Mouse (Mus musculus) midbrain, embryonic 14.5 days (tissue): ENCODE data around the gene Hmga1b. TPM values are rescaled to one million over a fixed set of nuclear protein-coding genes. Genes with fewer than 3 reads are reported as not detected.

ENCODE experiments used
- ATAC-seq: fragments of 200-750 bp; cut with Nextera tagmentation; 2 replicates; pipeline ENCODE4 v1.8.0; 2017; ENCODE audit warnings: moderate number of reproducible peaks, moderate library complexity; ENCODE audit not compliant: low FRiP score, low TSS enrichment
- DNase-seq: peaks from one replicate; pipeline ENCODE4 v3.0.0-alpha.2; 2015
- H3K27ac ChIP-seq: fragments of 300-500 bp; sonication (generic); replicated peaks from 2 replicates; pipeline ENCODE4 v1.5.1; 2014; ENCODE audit warnings: mild to moderate bottlenecking, low read depth, low read length, moderate library complexity
- H3K27me3 ChIP-seq: fragments of 300-500 bp; sonication (generic); 2 replicates; pipeline ENCODE4 v1.6.1; 2014; ENCODE audit warnings: low read length, control low read depth, mixed read lengths; ENCODE audit not compliant: control insufficient read depth, insufficient read depth
- H3K36me3 ChIP-seq: fragments of 300-500 bp; sonication (generic); 2 replicates; pipeline ENCODE4 v1.6.1; 2014; ENCODE audit warnings: low read length, control low read depth; ENCODE audit not compliant: control insufficient read depth, insufficient read depth
- H3K4me1 ChIP-seq: fragments of 300-500 bp; sonication (generic); 2 replicates; pipeline ENCODE4 v1.6.1; 2014; ENCODE audit warnings: mild to moderate bottlenecking, antibody characterized with exemption, low read length, control low read depth; ENCODE audit not compliant: control insufficient read depth, insufficient read depth
- H3K4me2 ChIP-seq: fragments of 300-500 bp; sonication (generic); 2 replicates; pipeline ENCODE4 v1.6.1; 2014; ENCODE audit warnings: mild to moderate bottlenecking, low read length, moderate library complexity
- H3K4me3 ChIP-seq: fragments of 300-500 bp; sonication (generic); replicated peaks from 2 replicates; pipeline ENCODE4 v1.5.1; 2014; ENCODE audit warnings: low read depth, low read length
- H3K9ac ChIP-seq: fragments of 300-500 bp; sonication (generic); replicated peaks from 2 replicates; pipeline ENCODE4 v1.6.1; 2014; ENCODE audit warnings: mild to moderate bottlenecking, low read length, moderate library complexity
- H3K9me3 ChIP-seq: fragments of 300-500 bp; sonication (generic); 2 replicates; pipeline ENCODE4 v1.6.1; 2016; ENCODE audit warnings: low read length, control low read depth, mixed read lengths; ENCODE audit not compliant: control insufficient read depth
- WGBS: fragments of 180-500 bp; shearing (Covaris S2); extraction: QIAGEN DNeasy Blood & Tissue Kit; methylation state at CpG from one replicate; pipeline ENCODE4 v1.1.7; 2014; 5-methylcytosine and 5-hydroxymethylcytosine counted together
- polyA plus RNA-seq: library from polyadenylated mRNA; unstranded; fragments of >200 nt; fragmentation: Nextera tagmentation; extraction: Ambion mirVana; gene quantifications from 2 replicates; pipeline ENCODE4 v1.2.1, GENCODE M21; 2014

Gene Hmga1b
- polyA plus RNA-seq, 1 experiment from 2014 or later: 2.0 TPM

DNA sequence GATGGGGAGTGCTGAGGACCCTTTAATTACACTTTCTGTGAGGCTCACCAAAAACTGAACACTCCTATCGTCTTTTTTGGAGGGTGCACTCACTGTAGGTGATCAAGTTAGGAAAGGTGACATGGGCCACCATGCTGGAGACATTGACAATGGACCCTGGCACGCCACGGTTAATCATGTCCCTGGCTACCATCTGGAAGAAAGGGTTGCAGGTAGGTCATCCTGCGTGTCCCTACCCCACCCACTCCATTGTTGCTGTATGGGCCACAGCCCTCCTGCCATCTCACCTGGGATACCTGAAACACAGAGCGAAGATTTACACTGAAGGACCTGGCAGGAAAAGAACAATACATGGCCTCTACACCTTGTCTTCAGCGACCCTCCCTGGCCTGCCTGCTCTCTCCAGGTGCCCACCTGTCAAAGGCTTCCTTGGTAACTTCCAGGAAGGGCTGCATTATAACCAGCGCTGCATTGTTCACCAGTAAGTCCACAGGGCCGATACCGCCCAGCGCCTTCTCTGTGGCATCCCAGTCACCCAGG, 32.2 kb upstream of the Hmga1b start:
- Histone ChIP-seq H3K4me1 (0 out of 2 replicates have a peak, but pooled peaks cover 5% of the 10 kb centered on the region), H3K27me3 (no peaks in the 10 kb centered on the region), H3K27ac (no peak overlapping the region), H3K9ac (no peak overlapping the region), H3K4me3 (no peak overlapping the region), H3K9me3 (no peaks in the 10 kb centered on the region), H3K4me2 (no peak overlapping the region), H3K36me3 (no peaks in the 10 kb centered on the region)
- 85% methylated on average over 10 of the region's 10 CpGs for WGBS
- no peak for DNase-seq
- no peak for ATAC-seq

DNA sequence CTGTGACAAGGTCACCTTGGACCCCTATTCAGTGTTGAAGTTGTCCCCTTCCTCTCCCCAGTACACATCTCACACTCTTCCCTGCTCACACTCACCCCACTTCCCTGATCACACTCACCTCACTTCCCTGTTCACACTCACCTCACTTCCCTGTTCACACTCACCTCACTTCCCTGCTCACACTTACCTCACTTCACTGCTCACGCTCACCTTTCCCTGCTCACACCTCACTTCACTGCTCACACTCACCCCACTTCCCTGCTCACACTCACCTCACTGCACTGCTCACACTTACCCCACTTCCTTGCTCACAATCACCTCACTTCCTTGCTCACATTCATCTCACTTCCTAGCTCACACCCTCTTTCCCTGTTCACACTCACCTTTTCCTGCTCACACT, 31.2 kb upstream of the Hmga1b start:
- ATAC-seq: no peak
- 96% methylated on average over 1 of the region's 1 CpGs for WGBS
- H3K4me1 ChIP-seq: 0 out of 2 replicates have a peak, but pooled peaks cover 5% of the 10 kb centered on the region
- H3K4me2 ChIP-seq: no peak overlapping the region
- H3K36me3 ChIP-seq: no peaks in the 10 kb centered on the region
- no peaks in the 10 kb centered on the region for H3K9me3 ChIP-seq
- H3K27ac ChIP-seq: no peak overlapping the region
- no peak overlapping the region for H3K4me3 ChIP-seq
- no peaks in the 10 kb centered on the region for H3K27me3 ChIP-seq
- no peak for DNase-seq
- H3K9ac ChIP-seq: no peak overlapping the region

DNA sequence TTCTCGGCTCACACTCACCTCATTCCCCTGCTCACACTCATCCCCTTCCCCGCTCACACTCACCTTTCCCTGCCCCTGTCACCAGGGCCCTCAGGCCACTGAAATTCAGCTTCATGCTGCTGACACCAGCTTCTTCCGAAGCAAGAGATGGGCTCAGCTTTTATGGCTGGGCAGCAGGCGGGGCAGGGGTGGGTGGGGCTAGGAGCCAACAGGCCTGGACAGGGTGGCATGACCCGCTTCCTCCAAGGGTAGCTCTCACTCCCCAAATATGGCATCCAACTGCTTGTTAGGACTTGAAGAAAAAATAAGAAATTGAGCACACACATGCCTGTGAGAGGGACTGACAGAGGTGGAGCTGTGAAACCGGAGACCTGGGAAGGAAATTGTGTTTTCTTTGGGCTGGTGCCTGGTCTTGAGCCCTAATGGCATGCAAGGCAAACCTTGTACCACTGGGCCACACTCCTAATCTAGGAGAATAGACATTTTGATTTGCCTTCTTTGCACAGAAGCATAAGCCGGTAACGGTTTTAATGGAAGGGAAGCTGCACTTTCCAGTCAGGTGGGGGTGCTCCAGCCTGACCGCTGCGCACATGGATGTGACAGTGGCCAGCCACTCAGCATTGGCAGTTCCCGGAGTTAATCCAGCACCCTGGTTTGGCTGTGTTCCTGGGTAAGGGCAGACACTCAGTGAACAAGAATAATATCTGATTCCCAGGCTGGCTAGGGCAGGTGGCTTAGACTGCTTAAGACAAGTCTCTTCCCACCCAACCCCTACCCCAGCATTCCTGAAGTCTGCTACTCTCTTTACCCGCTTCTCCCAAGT, 30.5 kb upstream of the Hmga1b start, which contains the start of gene Cbr2:
Gene Cbr2 (minus strand): TSS at position 257 of the 823 bp plus-strand sequence.
- Histone ChIP-seq H3K9ac (no peak within 1 kb of the TSS), H3K4me1 (no peaks in the 10 kb centered on the region), H3K27ac (no peak within 1 kb of the TSS), H3K9me3 (no peaks in the 10 kb centered on the region), H3K4me2 (no peak within 1 kb of the TSS), H3K4me3 (no peak within 1 kb of the TSS), H3K36me3 (no peaks in the 10 kb centered on the region), H3K27me3 (no peaks in the 10 kb centered on the region)
- DNase-seq (no peak), ATAC-seq (no peak)
- WGBS: 77% methylated on average over 12 of the region's 12 CpGs

DNA sequence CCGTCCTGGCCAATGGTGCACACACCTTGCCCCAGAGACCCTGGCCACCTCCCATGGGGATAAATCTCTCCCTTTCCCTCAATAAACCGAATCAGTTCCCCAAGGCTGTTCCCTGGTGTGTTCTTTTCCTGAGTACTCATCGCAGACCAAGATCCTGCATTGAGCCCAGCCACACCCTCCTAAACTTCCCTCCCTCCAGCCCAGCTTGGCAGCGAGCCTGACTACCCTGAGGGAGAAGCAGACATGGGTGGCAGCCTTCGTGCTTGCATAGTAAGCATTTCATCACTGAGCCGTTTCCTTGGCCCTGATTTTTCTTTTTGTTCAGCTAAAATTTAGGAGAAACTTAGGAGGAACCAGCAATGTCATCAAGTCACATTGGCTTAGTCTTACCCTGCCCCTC, 29.1 kb upstream of the Hmga1b start:
- no peak for ATAC-seq
- Histone ChIP-seq H3K4me3 (no peak overlapping the region), H3K27ac (no peak overlapping the region), H3K4me2 (no peak overlapping the region), H3K4me1 (no peaks in the 10 kb centered on the region), H3K27me3 (no peaks in the 10 kb centered on the region), H3K9me3 (no peaks in the 10 kb centered on the region), H3K9ac (no peak overlapping the region), H3K36me3 (no peaks in the 10 kb centered on the region)
- whole genome bisulfite sequencing: 64% methylated on average over 6 of the region's 6 CpGs
- no peak for DNase-seq

DNA sequence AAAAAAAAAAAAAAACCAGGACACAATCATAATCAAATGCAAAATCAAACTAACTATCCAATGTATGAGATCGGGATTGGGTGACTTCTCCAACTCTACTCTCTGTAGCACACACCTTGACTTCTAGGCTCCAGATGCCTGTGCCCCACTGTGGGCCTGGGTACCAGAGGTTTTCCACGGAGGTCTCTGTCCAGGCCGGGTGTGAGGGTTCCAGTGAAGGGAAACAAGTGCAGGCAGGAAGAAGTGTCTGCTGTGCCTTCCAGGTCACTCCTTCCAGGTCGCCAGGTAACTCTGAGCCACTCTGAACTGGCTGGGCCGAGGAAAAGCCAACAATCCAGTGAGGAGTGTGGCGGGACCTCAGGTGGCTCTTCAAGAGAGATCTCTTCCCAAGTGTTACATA, 26.2 kb upstream of the Hmga1b start:
- DNase-seq (no peak), ATAC-seq (no peak)
- Histone ChIP-seq H3K9me3 (no peaks in the 10 kb centered on the region), H3K27ac (no peak overlapping the region), H3K9ac (no peak overlapping the region), H3K4me2 (no peak overlapping the region), H3K4me3 (no peak overlapping the region), H3K27me3 (no peaks in the 10 kb centered on the region), H3K36me3 (no peaks in the 10 kb centered on the region), H3K4me1 (no peaks in the 10 kb centered on the region)
- WGBS: 77% methylated on average over 6 of the region's 6 CpGs

DNA sequence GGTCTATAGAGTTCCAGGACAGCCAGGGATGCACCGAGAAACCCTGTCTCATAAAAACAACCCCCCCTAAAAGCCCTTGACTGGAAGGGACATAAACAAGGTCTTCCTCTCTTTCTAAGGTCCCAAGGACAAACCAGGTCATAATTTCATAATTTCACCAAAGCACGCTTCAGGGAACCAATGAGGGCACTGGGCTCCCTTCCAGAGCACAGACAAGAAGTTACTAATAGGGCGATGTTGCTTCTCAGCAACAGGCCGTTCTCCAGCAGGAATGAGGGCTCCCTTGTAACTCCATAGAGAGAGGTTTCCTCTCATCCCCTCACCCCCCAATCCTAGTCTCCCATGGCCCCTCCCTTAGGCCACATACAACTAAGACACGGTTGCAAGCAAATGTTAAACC, 21.6 kb upstream of the Hmga1b start:
- DNase-seq (no peak), ATAC-seq (no peak)
- Histone ChIP-seq H3K36me3 (no peaks in the 10 kb centered on the region), H3K4me1 (no peaks in the 10 kb centered on the region), H3K9ac (no peak overlapping the region), H3K9me3 (no peaks in the 10 kb centered on the region), H3K27me3 (no peaks in the 10 kb centered on the region), H3K4me3 (no peak overlapping the region), H3K27ac (no peak overlapping the region), H3K4me2 (no peak overlapping the region)
- 93% methylated on average over 5 of the region's 5 CpGs for WGBS

DNA sequence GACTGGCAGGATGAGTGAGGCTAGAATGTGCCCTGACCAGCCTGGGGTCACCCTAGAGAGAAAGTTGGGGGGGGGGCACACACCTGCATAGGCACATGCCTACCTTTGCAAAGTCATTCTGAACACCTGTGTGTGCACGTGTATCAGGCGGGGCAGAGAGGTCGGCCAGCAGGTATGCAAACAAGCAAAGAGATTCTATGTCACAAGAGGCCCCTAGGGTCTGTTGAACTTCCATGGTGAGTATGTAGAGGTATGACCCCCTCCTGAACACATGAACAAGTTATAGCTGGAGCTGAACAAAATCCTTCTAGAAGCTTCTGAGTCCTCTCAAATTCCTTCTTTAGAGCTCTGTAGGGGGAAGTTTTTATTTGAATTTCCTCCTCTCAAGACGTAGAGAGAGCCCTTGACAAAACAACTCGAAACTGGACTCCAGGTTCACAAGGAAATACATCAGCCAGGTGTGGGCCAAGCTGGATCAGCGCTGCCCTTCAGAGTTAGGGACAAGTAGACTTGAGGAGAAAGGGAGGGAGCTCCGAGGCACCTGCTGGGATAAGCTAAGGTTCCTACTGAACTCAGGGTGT, 18.4 kb upstream of the Hmga1b start:
- no peak for DNase-seq
- H3K36me3 ChIP-seq: no peaks in the 10 kb centered on the region
- H3K9me3 ChIP-seq: no peaks in the 10 kb centered on the region
- H3K27me3 ChIP-seq: no peaks in the 10 kb centered on the region
- no peak for ATAC-seq
- H3K4me3 ChIP-seq: no peak overlapping the region
- 78% methylated on average over 7 of the region's 7 CpGs for WGBS
- no peaks in the 10 kb centered on the region for H3K4me1 ChIP-seq
- H3K4me2 ChIP-seq: no peak overlapping the region
- H3K9ac ChIP-seq: no peak overlapping the region
- H3K27ac ChIP-seq: no peak overlapping the region

DNA sequence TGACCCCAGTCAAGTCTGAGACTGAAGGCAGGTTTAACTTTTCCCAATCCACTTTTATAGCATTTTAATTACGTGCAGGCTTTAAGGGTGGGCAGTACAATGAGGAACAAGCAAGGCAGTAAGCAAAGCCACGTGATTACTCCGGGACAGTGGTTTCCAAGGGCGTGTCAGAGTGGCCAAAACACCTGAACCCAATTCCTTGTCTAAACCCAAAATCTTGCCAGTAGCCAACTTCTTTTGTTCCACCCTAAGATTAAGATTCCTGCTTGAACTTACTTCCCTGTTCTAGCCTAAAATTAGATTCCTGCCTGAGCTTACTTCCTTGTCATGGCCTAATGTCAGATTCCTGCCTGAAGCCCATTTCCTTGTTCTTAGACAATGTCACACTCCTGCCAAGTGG, 14.6 kb upstream of the Hmga1b start:
- Histone ChIP-seq H3K4me1 (no peaks in the 10 kb centered on the region), H3K27ac (no peak overlapping the region), H3K4me3 (no peak overlapping the region), H3K36me3 (no peaks in the 10 kb centered on the region), H3K9ac (no peak overlapping the region), H3K27me3 (no peaks in the 10 kb centered on the region), H3K9me3 (no peaks in the 10 kb centered on the region), H3K4me2 (no peak overlapping the region)
- ATAC-seq (no peak), DNase-seq (no peak)
- WGBS: 80% methylated on average over 4 of the region's 4 CpGs

DNA sequence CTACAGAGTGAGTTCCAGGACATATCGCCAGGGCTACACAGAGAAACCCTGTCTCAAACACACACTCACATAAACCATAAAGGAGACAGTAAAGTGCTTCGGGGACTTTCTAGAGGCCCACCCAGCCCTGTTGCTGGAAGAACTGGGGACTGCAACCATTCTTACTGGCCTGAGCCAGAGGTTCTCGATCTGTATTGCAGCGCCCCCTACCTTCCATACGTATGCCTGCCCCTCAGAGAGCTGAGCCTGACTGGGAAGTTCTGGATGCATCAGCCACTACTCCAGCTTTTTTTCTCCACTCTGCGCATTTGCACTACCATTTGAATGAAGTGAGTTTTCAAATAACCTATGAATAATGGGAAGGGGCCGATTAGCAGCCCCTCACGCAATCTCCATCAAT, 13.2 kb upstream of the Hmga1b start:
- Histone ChIP-seq H3K36me3 (no peaks in the 10 kb centered on the region), H3K4me3 (no peak overlapping the region)
- 61% methylated on average over 8 of the region's 8 CpGs for WGBS

More for the DNA sequence above, 13.2 kb upstream of the Hmga1b start:
- ATAC-seq (no peak), DNase-seq (peak; percentile 25)
- Histone ChIP-seq H3K27me3 (no peaks in the 10 kb centered on the region), H3K4me1 (no peaks in the 10 kb centered on the region), H3K9ac (no peak overlapping the region), H3K9me3 (no peaks in the 10 kb centered on the region), H3K27ac (no peak overlapping the region), H3K4me2 (no peak overlapping the region)
